Mouse (Mus musculus) liver, adult 10 weeks (tissue): ENCODE measurements around the gene Utp14a. TPM values are rescaled to one million over a fixed set of nuclear protein-coding genes. Genes with fewer than 3 reads are reported as not detected.

Experiments used
- polyA plus RNA-seq: library from polyadenylated mRNA; stranded (reverse); fragments of 350-450 nt; fragmentation: Illumina TruSeq; extraction: RNeasy Lipid Tissue Mini Kit (QIAGEN cat#74804); gene quantifications from one replicate; pipeline ENCODE4 v1.2.3, GENCODE M21; 2014; ENCODE audit warnings: low read depth, low replicate concordance

Utp14a gene
- polyA plus RNA-seq, result 11.6 TPM

GRCm38 (mm10) chrX:48256468-48257007 lies at the start of gene Utp14a:
Utp14a (plus strand) TSS chrX:48256862.

GRCm38 (mm10) chrX:48208519-48209185 lies 48.0 kb upstream of the Utp14a start, which contains the start of gene Zdhhc9:
Zdhhc9 (minus strand) TSS chrX:48208878.

Other genes with a start within 250 kb of the Utp14a start
- 0.11 TPM for gene Apln, start 222.0 kb upstream of the Utp14a start, polyA plus RNA-seq
- gene Xpnpep2, start 148.1 kb upstream of the Utp14a start, polyA plus RNA-seq, result not detected
- gene Sash3, start 110.4 kb upstream of the Utp14a start, polyA plus RNA-seq, result 0.42 TPM
- 84.3 TPM for gene Zdhhc9, start 48.0 kb upstream of the Utp14a start, polyA plus RNA-seq
- 0.58 TPM for gene Bcorl1, start 84.5 kb downstream of the Utp14a start, polyA plus RNA-seq
- 0.58 TPM for gene Elf4, start 206.3 kb downstream of the Utp14a start, polyA plus RNA-seq